Mouse (Mus musculus): ENCODE data around the gene Relch.
"Not testable (repeated sequence)": the region's sequence is repeated elsewhere in the genome, so short reads cannot be mapped to it uniquely, and the experiment has no call there.

Gene Relch

DNA sequence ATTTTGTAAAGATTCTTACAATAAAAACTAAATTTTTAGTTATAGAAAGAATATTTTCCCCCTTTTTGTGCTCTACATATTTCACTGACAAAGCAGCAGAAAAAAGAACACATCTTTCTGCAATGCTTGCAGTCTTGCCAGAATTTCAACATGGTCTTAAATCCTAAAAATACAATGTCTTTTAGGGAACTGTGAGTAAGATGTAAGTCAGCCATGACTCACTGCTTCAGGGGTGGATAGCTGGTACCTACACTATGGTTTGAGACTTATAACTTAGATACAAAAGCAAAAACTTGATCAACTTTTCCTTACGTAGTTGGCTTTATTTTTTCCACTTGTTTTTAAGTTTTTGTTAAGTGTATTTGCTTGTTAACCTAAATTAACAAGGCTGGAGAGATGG lies 78.8 kb downstream of the Relch start:
- no peak for DNase-seq (ENCODE audit: low read depth, low spot score)

DNA sequence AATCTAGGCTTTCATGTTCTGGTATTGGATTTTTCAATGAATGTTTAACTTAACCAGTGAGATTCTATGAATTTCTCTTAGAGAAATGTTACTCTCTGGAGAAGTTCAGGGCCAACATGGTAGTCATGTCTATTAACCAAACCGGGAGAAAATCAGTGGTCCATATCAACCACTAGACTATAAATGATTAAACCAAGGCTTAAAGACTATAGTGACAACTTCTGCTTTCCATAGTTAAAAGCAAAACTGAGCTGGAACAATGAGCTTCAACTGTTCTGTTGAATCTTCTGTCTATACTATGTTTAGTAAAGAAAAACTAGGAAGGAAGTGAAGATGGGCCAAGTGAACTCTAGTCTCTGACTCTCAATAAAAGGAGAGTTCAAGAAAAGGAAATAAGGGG lies 82.8 kb downstream of the Relch start:
- no peak for DNase-seq (ENCODE audit: low read depth, low spot score)

DNA sequence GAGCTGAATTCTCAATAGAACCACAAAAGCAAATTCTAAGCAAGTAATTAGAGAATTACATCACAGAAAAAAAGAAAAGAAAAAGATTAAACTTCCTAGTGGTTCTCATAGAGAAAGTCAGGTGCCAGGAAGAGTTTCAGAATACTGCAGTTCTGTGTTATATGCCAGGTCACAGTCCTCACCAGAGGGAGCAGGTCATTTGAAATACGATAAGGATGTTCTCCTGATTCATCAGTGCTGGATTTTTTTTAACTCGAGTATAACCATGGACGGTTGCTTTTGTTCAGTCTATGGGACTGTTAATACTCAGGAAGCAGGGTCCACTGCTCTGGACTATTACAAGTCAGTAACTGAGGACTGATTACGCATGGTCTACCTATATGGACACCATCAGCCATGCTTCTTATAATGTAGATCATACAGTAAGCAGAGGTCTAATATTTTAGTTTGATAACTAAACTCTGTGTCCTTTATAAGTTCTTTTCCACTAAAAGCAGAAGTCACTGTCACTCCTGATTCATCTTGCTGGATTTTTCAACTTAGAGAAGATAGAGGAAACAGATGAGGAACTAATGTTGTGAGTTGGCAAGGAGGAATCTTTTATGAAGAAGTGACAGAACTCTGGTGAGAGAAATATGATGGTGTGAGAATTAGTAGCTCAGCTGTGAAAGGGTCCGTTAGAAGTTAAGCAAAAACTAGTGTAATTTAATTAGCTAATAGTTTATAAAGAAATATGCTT lies 83.4 kb downstream of the Relch start:
- DNase-seq (ENCODE audit: low read depth, low spot score): no peak

DNA sequence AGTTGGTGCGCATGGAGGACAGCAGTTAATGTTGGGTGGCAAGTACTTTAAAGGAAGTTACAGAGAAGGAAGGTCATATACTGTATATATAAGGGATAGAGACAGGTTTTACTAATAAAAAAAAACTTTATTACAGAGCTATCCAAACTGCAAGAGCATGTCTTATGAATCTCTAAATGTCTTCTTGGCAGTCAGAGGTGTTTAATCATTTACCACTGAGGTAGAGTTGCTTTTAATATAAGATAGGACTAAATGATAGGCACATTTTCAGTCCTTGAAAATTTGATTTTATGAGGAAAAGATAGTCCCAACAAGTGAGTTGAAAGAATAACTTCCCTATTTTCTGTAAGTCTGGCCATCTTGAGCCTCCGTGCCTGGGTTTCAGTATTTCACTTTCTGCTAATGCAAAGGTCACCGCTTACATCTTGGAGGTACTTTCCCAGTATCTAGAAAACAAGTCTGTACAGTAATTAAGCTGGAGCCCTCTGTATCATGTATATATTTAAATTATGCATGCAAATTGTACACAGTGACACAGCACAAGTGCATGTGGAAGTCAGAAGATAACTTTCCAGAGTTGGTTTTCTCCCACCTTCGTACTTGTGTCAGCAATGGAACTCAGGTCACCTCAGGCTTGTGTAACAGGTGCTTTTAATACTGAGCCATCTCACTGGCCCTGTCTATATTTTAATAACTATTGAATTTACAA lies 84.6 kb downstream of the Relch start:
- DNase-seq (ENCODE audit: low read depth, low spot score): no peak

DNA sequence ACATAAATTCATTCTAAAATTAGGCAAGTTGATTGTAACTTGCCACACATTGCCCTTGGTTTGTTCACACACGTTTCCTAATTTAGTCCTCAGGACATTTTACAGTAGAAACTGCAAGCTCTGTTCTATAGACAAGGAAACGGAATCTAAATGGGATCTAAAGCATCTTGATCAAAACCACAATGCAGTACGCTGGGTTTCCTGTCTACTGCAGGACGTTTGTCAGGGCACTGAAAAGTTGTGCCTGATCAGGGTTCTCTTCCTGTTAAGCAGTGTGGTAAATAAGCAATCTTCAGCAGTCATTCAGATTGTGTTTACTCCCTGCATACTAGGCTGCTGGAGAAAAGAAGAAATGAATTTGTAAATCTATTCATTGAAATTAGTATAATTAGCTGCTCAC lies 88.5 kb downstream of the Relch start:
- DNase-seq (ENCODE audit: low read depth, low spot score): no peak

DNA sequence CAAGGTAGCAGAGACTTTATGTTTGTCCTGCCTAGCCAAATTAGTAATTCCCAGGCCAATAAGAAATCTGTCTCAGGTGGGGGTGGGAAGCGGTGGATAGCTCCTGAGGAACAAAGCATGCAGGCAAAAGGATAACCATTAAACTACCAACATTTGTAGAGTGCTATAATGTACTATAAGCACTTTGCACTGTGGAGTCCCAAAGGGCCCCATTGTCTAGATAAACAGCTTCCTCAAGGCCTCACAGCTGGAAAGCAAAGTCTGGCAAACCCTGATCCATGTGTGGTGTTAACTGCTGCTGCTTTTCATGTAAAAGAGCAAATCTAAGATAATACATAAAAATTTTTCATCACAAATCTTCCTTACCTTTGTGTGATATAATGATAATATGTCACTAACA lies 89.3 kb downstream of the Relch start:
- DNase-seq (ENCODE audit: low read depth, low spot score): no peak

DNA sequence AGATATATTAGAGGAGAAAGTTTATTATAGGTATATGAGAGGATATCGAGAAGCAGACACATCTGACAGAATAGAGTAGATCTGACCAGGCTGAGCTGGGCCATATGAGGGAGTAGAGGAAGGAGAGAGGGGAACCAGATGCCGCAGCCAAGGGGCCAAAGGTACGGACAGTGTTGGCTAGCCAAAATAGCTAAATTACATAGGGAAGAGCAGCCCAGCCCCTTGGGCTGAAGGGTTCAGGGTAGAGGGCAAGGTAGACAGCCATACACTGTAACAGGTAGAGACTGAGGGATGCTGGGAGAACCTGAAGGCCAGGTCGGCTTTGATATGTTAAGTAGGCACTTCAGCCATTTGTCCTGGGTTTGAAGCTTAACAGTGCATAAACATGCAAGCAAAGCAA lies 95.1 kb downstream of the Relch start:
- DNase-seq (ENCODE audit: low read depth, low spot score): no peak

DNA sequence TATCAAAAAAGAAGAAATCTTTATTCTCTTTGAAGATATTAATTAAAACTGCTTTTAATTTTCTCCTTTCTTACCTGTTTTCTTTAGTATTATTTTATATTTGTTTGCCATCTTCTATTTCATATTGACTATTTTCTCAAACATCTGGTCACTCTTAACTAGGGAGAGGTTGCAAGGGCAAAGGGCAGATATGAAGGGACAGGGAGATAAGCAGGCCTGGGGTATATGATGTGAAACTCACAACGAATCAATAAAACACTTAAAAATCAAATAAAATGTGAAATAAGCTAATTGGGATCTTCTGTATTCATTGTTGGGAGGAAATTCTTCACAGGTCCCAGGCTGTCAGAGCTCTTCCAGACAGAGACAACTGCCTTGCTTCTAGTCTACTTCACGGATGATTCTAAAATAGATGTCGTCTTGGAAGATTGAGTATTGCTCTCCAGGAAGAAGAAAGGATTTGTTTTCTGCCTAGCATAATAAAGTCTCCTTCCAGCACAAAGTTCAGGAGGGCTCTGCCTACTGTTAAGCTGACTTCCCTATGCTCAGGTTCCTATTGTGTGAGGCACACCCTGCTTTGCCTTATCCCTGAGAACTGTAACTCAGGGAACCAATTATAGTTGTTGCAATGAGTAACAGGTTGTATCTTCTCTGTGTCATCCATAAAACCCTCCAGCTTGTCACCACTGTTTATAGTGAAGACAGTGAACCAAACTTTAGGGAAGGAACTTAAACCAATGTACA lies 95.9 kb downstream of the Relch start:
- DNase-seq (ENCODE audit: low read depth, low spot score): no peak

DNA sequence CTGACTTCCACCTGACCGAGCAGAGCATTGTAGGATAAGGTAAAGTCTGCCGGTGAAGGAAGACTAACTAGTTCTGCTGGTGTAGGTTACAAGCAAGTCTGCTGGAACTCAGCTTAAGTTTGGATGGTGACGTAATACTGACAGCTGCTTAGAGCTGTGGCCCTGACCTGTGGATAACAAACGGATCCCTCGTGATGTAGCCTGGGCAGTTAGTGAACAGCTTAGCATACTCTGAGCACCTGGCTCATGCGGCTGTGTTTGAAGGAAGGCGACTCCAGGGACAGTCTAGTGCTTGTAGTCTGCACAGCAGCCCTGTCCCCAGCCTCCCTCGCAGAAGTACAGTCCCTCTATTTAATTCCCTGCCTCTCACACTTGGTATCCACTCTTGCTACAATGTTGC lies 101.9 kb downstream of the Relch start:
- no peak for DNase-seq (ENCODE audit: low read depth, low spot score)

DNA sequence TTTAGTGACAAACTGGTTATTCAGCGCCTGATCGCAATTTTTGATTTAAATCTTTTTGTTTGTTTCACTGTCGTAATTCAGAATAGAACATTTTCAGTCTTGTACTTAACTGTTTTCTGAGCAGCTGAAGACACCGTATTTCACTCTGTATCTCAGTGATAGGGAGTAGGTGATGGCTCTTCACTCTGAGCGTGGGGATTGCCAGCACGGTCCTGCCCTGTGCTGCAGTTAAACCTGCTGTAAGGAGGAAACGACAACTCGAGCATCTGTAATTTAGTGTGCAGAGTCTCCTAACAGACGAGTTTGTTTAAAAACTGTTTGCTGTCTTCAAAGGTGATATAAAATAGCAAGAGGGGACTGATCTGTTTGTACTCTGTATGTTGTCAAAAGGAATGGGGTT lies 102.4 kb downstream of the Relch start:
- not testable (repeated sequence) for DNase-seq (ENCODE audit: low read depth, low spot score)

DNA sequence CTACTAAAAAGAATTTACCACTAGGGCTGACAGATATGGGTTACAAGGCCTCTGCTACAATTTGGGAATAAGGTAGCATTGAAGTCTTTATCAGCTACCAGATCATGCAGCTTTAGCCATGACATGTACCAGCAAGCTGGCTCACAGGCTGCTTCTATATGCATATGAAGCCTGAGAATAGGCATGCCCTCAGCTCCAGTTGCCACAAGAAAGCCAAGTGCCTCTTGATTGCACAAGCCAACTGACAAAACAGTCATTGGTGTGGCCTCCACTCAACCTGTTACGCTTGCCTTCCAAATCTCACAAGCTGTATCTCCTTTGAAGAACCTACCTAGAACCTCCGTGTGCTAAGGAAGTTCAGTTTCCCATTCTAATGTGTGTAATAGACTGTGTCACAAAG lies 104.7 kb downstream of the Relch start:
- no peak for DNase-seq (ENCODE audit: low read depth, low spot score)

DNA sequence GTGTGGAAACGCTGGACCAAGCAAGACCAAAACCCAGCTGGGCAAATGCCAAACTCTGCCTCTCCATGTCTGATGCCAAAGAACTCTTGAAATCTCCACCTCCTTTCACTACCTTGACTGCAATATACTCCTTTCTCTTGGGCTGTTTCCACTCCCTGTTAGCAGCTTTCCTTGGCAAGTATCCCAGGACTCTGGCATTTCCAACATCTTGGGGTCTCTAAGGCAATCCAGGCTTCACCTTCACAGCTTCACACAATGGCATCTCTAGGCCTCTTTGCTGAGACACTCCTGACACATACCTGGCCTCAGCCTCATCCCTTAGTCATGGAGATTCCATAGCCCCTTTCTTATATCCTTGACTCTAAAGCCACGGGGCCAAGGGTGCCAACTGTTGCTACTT lies 107.0 kb downstream of the Relch start:
- no peak for DNase-seq (ENCODE audit: low read depth, low spot score)

DNA sequence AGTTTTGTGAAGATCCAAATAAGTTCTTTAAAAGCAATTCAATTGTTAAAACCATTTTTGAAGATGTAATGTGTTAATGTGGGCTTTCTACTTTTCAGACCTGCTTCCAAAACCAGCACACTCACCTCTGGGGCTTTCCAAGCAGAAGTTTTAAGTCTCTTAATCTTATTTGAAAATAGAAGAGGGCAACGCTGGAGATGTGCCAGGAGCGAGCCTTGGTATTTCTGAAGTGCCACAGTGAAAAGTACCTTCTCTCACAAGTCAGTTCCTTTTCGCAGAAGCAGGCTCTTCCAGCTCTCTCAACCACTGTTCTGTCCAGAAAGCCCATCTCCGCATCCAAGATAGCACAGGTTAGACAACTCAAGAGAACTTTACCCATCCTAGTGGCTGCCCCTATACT lies 112.8 kb downstream of the Relch start:
- no peak for DNase-seq (ENCODE audit: low read depth, low spot score)

DNA sequence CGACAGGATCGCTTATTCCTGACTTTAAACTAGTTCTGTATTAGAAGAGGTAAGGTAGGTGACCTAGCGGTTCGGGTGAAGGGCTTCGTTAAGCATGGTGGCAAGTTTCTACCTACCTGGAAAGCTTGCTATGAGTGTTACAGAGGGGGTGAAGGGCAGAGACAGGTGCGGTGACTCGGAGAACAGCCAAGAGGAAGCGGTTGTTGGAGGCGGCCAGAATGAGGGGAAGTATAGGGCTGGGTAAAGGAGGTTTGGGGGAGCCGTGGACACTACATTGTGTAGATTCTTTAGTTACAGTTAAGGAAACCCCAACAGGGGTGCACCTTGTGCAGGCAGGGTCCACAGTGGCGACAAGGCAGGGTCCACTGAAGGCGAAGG lies 116.4 kb downstream of the Relch start:
- DNase-seq (ENCODE audit: low read depth, low spot score): no peak

DNA sequence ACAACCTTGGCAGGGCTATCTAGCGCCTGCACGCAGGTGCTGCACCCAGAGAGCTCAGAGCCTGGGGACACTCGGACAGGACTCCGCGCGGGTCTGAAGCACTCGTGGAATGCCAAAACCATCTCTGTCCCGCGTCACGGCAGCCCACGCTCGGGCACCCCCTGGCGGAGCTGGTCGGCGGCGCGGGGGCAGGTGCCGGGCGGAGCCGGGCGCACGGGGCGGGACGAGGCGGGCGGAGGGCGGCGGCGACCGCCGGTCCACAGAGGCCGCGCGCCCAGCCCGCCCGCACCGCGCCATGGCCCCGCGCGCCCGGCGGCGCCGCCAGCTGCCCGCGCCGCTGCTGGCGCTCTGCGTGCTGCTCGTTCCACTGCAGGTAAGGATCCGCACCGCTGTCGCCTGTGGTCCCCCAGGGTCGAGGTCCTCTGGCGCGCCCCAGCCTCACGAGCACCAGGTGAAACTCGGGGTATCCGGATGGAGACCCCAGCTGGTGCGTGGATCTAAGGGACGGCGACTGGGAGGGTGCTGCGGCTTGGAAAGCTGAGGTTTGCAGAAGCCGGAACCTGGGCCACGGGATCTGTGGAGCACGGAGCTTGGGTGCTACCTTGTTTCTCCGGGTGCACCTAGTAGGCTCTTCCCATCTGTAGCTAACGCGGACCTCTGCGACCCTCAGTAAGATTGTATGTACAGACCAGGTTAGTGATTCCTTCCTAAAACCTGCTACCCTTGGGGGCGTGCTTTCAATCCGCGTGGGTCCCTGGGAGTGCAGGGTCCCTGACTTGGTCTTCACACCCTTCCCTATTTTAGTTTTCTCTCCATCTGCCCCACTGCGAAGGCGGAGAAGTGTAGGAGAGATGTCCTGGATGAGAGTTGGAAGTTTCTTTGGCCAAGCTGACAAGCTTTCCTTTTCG lies 117.0 kb downstream of the Relch start, which contains the start of gene Tnfrsf11a:
Gene Tnfrsf11a, plus strand, starts transcription at position 262 of the 908 bp plus-strand sequence.
- DNase-seq (ENCODE audit: low read depth, low spot score): peak; percentile 19

DNA sequence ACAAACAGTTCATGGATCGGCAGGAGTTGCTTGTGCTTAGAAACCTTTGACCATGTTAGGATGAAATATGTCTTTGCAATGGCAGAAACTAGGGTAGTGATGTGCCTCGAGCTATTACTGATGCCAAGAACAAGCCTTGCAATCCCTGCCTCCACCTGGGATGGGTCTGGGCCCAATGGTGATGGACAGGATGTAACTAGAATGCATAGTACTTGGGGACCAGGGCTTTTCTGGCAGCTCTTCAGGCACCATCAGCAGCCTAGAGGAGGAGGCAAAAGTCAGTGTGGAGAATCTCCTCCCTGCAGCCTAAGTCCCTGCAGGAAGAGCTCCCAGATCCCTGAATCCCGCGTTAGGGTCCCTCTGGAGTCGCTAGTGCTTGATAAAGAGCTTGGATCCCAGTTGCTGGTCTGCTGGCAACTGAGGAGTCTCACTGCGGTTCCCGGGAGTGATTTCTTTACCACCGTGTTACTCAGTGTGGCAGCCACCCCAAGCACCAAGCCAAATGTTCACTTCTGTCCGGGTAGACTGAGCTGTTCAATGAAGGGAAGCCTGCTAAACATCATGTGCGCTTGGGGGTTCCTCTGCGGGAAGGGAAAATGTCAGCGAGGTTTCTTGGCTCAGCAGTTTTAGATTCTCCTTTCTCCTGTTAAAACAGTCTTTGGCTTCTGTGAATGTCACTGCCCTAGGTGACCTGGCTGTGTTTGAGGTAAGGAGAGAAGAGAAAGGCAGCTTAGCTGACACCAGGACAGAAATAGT lies 117.9 kb downstream of the Relch start:
- DNase-seq (ENCODE audit: low read depth, low spot score): no peak

DNA sequence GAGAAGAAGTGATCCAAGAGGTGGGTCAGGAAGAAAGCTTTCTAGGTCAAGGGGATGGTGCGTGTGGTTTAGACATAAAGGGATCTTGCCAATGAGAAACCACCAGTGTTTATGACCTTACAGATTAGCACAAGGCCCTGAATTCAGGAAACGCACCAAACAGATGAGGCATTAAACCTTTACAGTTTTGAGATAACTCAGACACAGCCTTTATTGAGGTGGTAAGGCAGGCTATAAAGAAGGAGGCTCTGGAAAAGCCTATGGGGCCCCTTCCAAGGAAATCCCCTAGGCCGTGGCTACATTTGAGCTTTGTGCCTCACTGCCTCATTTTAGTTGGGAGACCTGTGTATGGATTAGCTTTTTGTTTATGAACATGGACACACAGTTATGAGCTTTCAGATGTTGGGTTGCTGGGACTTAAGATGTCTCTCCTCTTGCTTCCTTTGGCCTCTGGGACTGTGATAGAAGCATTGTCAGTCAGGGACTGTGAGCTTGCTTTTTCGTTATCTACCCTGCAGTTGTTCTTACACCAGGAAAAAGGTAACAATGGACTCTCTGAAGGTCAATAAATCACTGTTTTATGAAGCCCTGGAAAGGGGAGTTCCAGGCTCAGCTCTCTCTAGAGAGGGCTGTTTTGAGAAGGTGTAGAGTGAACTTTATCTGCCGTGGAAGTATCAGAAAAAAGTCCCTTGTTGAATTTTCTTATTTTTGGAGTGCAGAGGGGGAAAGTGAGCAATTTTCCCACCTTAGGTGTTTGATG lies 120.8 kb downstream of the Relch start:
- no peak for DNase-seq (ENCODE audit: low read depth, low spot score)

DNA sequence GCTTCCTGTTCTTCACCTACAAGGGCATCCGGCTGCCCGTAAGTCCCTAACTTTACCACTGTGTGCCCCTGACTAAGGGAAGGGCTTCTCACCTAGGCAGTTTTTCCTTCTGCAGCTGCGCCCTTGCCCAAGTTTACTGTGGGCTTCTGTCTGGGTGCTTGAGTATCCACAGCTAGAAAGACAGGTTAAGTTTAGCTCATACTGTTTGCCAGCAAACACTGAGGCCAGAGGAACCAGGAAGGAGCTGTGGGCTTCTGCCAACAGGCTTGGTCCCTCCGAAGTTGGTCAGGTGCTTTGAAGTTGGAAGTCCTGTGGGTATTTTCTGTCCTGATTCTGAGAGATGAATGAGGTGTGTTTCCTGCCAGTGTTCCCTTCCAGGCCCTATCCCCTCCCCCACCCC lies 121.5 kb downstream of the Relch start:
- DNase-seq (ENCODE audit: low read depth, low spot score): no peak

DNA sequence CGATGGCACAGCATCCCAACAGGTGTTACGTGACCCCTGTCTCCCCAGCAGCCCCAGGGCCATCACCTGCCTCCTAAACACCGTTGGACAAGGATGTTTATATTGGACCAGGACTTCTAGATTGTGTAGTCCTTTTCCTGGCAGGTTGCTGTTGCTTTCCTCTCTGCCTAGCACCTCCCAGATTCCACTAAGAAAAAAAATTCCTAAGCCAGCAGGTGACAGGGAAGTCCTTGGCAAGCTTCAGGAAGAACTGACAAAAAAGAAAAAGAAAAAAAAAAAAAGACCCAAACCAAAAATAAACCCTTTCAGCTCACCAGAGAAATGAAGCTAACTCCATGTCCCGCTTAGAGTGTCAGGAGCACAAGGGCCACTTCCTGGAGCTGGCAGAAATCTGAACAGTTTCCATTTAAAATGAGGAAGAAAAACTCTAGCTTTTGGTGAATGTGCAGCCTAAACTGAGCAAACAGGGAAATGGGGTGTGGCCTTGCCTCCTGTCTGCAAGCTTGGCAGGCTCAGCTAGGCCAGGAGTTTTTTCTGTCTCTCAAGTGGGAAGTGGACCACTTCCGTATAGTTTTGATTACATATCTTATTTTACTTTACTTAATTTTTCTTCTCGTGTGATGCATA lies 123.2 kb downstream of the Relch start:
- DNase-seq (ENCODE audit: low read depth, low spot score): no peak

DNA sequence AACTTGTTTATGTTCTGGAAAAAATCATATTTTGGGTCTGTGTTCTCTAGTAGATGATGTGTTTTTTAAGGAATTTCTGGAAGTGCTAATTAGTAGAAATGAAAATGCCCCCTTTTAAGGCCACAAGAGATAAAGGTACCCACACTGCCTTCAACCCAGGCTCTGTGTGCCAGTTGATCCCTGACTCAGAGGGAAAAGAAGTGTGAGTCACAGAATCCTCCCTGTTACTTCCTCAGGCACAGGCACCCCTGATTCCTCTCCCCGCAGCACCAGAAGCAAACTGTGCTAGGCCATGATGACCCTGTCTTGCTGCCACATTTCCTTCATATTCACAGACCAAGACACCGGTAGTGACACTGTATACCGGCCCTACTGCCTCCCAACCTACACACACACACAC lies 126.4 kb downstream of the Relch start:
- DNase-seq (ENCODE audit: low read depth, low spot score): no peak

All from retina, postnatal 7 days (tissue).